Mouse (Mus musculus): Measurements from ENCODE around the gene Myom1. TPM values are rescaled to one million over a fixed set of nuclear protein-coding genes. Genes with fewer than 3 reads are reported as not detected.

Myom1 gene
- polyA plus RNA-seq, 1 experiment from 2014 or later: 3.0 TPM

- H3K4me1 ChIP-seq (replicated peaks; ENCODE audit: insufficient read depth, low read length): no peaks in the 10 kb centered on the region
- no peaks in the 10 kb centered on the region for H3K9me3 ChIP-seq (replicated peaks; ENCODE audit: low read length)
- peak; percentile 54 for DNase-seq (ENCODE audit: low spot score)
- no peaks in the 10 kb centered on the region for H3K36me3 ChIP-seq (ENCODE audit: insufficient read depth, low read length)
- H3K27ac ChIP-seq: no peak overlapping the region
- 39% methylated on average over 7 of the region's 7 CpGs for WGBS
- H3K9ac ChIP-seq (ENCODE audit: low read depth, low read length): no peak overlapping the region
- no peak overlapping the region for H3K4me2 ChIP-seq (ENCODE audit: low read length)
- TF ChIP-seq CTCF (IDR thresholded peaks at IDR 0.05; ENCODE audit: low read depth): 0 out of 2 replicates have a peak, but pooled peaks have one; percentile 9
- no peaks in the 10 kb centered on the region for H3K27me3 ChIP-seq (ENCODE audit: insufficient read depth, low read length)
- H3K4me3 ChIP-seq (replicated peaks; ENCODE audit: low read depth, low read length): no peak overlapping the region
- no peak for ATAC-seq (replicated peaks; ENCODE audit: low FRiP score, low read depth)
These were observed 79.6 kb downstream of the Myom1 start for GRCm38 (mm10) chr17:71081986-71082385.

- Histone ChIP-seq H3K27ac (no peak overlapping the region), H3K4me2 (ENCODE audit: low read length) (no peak overlapping the region), H3K36me3 (ENCODE audit: insufficient read depth, low read length) (no peaks in the 10 kb centered on the region), H3K27me3 (ENCODE audit: insufficient read depth, low read length) (no peaks in the 10 kb centered on the region), H3K9ac (ENCODE audit: low read depth, low read length) (no peak overlapping the region), H3K4me3 (replicated peaks; ENCODE audit: low read depth, low read length) (no peak overlapping the region), H3K9me3 (replicated peaks; ENCODE audit: low read length) (no peaks in the 10 kb centered on the region), H3K4me1 (replicated peaks; ENCODE audit: insufficient read depth, low read length) (no peaks in the 10 kb centered on the region)
- TF ChIP-seq CTCF (IDR thresholded peaks at IDR 0.05; ENCODE audit: low read depth): peak; percentile 60; the same call in 1 of the 2 replicates
- ATAC-seq (replicated peaks; ENCODE audit: low FRiP score, low read depth): no peak
- WGBS: 79% methylated on average over 4 of the region's 4 CpGs
- DNase-seq (ENCODE audit: low spot score): no peak
These were observed 84.5 kb downstream of the Myom1 start for GRCm38 (mm10) chr17:71086969-71087368.

GRCm38 (mm10) chr17:71087396-71088153 lies 85.1 kb downstream of the Myom1 start:
- Histone ChIP-seq H3K4me3 (replicated peaks; ENCODE audit: low read depth, low read length) (no peak overlapping the region), H3K27me3 (ENCODE audit: insufficient read depth, low read length) (no peaks in the 10 kb centered on the region), H3K9me3 (replicated peaks; ENCODE audit: low read length) (no peaks in the 10 kb centered on the region), H3K36me3 (ENCODE audit: insufficient read depth, low read length) (no peaks in the 10 kb centered on the region), H3K27ac (no peak overlapping the region), H3K9ac (ENCODE audit: low read depth, low read length) (no peak overlapping the region), H3K4me2 (ENCODE audit: low read length) (no peak overlapping the region), H3K4me1 (replicated peaks; ENCODE audit: insufficient read depth, low read length) (no peaks in the 10 kb centered on the region)
- peak; percentile 32; the same call in 1 of the 2 replicates for TF ChIP-seq CTCF (IDR thresholded peaks at IDR 0.05; ENCODE audit: low read depth)
- ATAC-seq (replicated peaks; ENCODE audit: low FRiP score, low read depth) (no peak), DNase-seq (ENCODE audit: low spot score) (no peak)
- WGBS: 66% methylated on average over 8 of the region's 8 CpGs

- ATAC-seq (replicated peaks; ENCODE audit: low FRiP score, low read depth): no peak
- Histone ChIP-seq H3K27ac (no peak overlapping the region), H3K27me3 (ENCODE audit: insufficient read depth, low read length) (no peaks in the 10 kb centered on the region), H3K9me3 (replicated peaks; ENCODE audit: low read length) (no peaks in the 10 kb centered on the region), H3K36me3 (ENCODE audit: insufficient read depth, low read length) (no peaks in the 10 kb centered on the region), H3K4me2 (ENCODE audit: low read length) (no peak overlapping the region), H3K4me3 (replicated peaks; ENCODE audit: low read depth, low read length) (no peak overlapping the region), H3K9ac (ENCODE audit: low read depth, low read length) (no peak overlapping the region), H3K4me1 (replicated peaks; ENCODE audit: insufficient read depth, low read length) (no peaks in the 10 kb centered on the region)
- DNase-seq (ENCODE audit: low spot score): no peak
- no peak for TF ChIP-seq CTCF (IDR thresholded peaks at IDR 0.05; ENCODE audit: low read depth)
- WGBS: 90% methylated on average over 3 of the region's 3 CpGs
These were observed 85.7 kb downstream of the Myom1 start for GRCm38 (mm10) chr17:71088154-71088521.

- no peak for TF ChIP-seq CTCF (IDR thresholded peaks at IDR 0.05; ENCODE audit: low read depth)
- no peak overlapping the region for H3K4me2 ChIP-seq (ENCODE audit: low read length)
- no peaks in the 10 kb centered on the region for H3K4me1 ChIP-seq (replicated peaks; ENCODE audit: insufficient read depth, low read length)
- H3K27me3 ChIP-seq (ENCODE audit: insufficient read depth, low read length): no peaks in the 10 kb centered on the region
- no peak for ATAC-seq (replicated peaks; ENCODE audit: low FRiP score, low read depth)
- H3K9me3 ChIP-seq (replicated peaks; ENCODE audit: low read length): no peaks in the 10 kb centered on the region
- no peak overlapping the region for H3K9ac ChIP-seq (ENCODE audit: low read depth, low read length)
- no peaks in the 10 kb centered on the region for H3K36me3 ChIP-seq (ENCODE audit: insufficient read depth, low read length)
- H3K27ac ChIP-seq: no peak overlapping the region
- no peak for DNase-seq (ENCODE audit: low spot score)
- no peak overlapping the region for H3K4me3 ChIP-seq (replicated peaks; ENCODE audit: low read depth, low read length)
- 69% methylated on average over 9 of the region's 9 CpGs for WGBS
These were observed 86.6 kb downstream of the Myom1 start for GRCm38 (mm10) chr17:71088991-71089434.

GRCm38 (mm10) chr17:71089781-71090480 lies 87.5 kb downstream of the Myom1 start:
- no peaks in the 10 kb centered on the region for H3K9me3 ChIP-seq (replicated peaks; ENCODE audit: low read length)
- H3K4me2 ChIP-seq (ENCODE audit: low read length): no peak overlapping the region
- DNase-seq (ENCODE audit: low spot score) (no peak), ATAC-seq (replicated peaks; ENCODE audit: low FRiP score, low read depth) (no peak; the same call in 1 of the 2 replicates)
- H3K9ac ChIP-seq (ENCODE audit: low read depth, low read length): no peak overlapping the region
- 0 out of 2 replicates have a peak overlapping the region, but pooled peaks have one; percentile 15 for H3K27ac ChIP-seq
- no peaks in the 10 kb centered on the region for H3K36me3 ChIP-seq (ENCODE audit: insufficient read depth, low read length)
- no peak overlapping the region for H3K4me3 ChIP-seq (replicated peaks; ENCODE audit: low read depth, low read length)
- 60% methylated on average over 11 of the region's 11 CpGs for WGBS
- no peak for TF ChIP-seq CTCF (IDR thresholded peaks at IDR 0.05; ENCODE audit: low read depth)
- H3K4me1 ChIP-seq (replicated peaks; ENCODE audit: insufficient read depth, low read length): no peaks in the 10 kb centered on the region
- H3K27me3 ChIP-seq (ENCODE audit: insufficient read depth, low read length): no peaks in the 10 kb centered on the region

All from kidney, postnatal 0 days (tissue).